Mouse (Mus musculus): ENCODE results near the gene Dcbld2.
A peak's percentile ranks its signal among the peaks of the same experiment; 100 is the strongest.
"Not testable (repeated sequence)": the region's sequence is repeated elsewhere in the genome, so short reads cannot be mapped to it uniquely, and the experiment has no call there.

Dcbld2 gene

GRCm38 (mm10) chr16:58451647-58452046 is 43.4 kb downstream of the Dcbld2 start:
- DNase-seq: no peak

- DNase-seq: no peak
Measured at GRCm38 (mm10) chr16:58453138-58453537, 44.9 kb downstream of the Dcbld2 start.

GRCm38 (mm10) chr16:58453820-58454219 is 45.6 kb downstream of the Dcbld2 start:
- DNase-seq: no peak

- peak; percentile 30 for DNase-seq
Measured at GRCm38 (mm10) chr16:58454617-58455016, 46.4 kb downstream of the Dcbld2 start.

GRCm38 (mm10) chr16:58455118-58455517 is 46.9 kb downstream of the Dcbld2 start:
- DNase-seq: no peak

GRCm38 (mm10) chr16:58456445-58456844 is 48.2 kb downstream of the Dcbld2 start:
- no peak for DNase-seq

GRCm38 (mm10) chr16:58456991-58457390 is 48.7 kb downstream of the Dcbld2 start:
- no peak for DNase-seq

GRCm38 (mm10) chr16:58459966-58460365 is 51.7 kb downstream of the Dcbld2 start:
- DNase-seq: not testable (repeated sequence)

- DNase-seq: no peak
Measured at GRCm38 (mm10) chr16:58460386-58460785, 52.1 kb downstream of the Dcbld2 start.

GRCm38 (mm10) chr16:58461856-58462518 is 53.7 kb downstream of the Dcbld2 start:
- DNase-seq: no peak

- DNase-seq: no peak
Measured at GRCm38 (mm10) chr16:58462519-58462918, 54.3 kb downstream of the Dcbld2 start.

- no peak for DNase-seq
Measured at GRCm38 (mm10) chr16:58464051-58464450, 55.8 kb downstream of the Dcbld2 start.

- no peak for DNase-seq
Measured at GRCm38 (mm10) chr16:58465412-58465811, 57.2 kb downstream of the Dcbld2 start.

- DNase-seq: no peak
Measured at GRCm38 (mm10) chr16:58470061-58470460, 61.8 kb downstream of the Dcbld2 start.

- DNase-seq: no peak
Measured at GRCm38 (mm10) chr16:58470841-58471240, 62.6 kb downstream of the Dcbld2 start.

GRCm38 (mm10) chr16:58474875-58475274 is 66.6 kb downstream of the Dcbld2 start:
- DNase-seq: no peak

- DNase-seq: no peak
Measured at GRCm38 (mm10) chr16:58475544-58476154, 67.4 kb downstream of the Dcbld2 start.

- DNase-seq: no peak
Measured at GRCm38 (mm10) chr16:58476363-58476762, 68.1 kb downstream of the Dcbld2 start.

- DNase-seq: no peak
Measured at GRCm38 (mm10) chr16:58479898-58480448, 71.7 kb downstream of the Dcbld2 start.

GRCm38 (mm10) chr16:58481219-58481905 is 73.1 kb downstream of the Dcbld2 start:
- no peak for DNase-seq

GRCm38 (mm10) chr16:58481906-58482270 is 73.6 kb downstream of the Dcbld2 start:
- DNase-seq: no peak

- DNase-seq: no peak
Measured at GRCm38 (mm10) chr16:58482296-58482695, 74.1 kb downstream of the Dcbld2 start.

- peak; percentile 29 for DNase-seq
Measured at GRCm38 (mm10) chr16:58487861-58488260, 79.6 kb downstream of the Dcbld2 start.

- DNase-seq: no peak
Measured at GRCm38 (mm10) chr16:58496791-58497190, 88.5 kb downstream of the Dcbld2 start.
